Mouse (Mus musculus) liver, embryonic 14.5 days (tissue): ENCODE data around the gene Pnpo.

Experiments used
- CTCF ChIP-seq: IDR thresholded peaks from 2 replicates; pipeline ENCODE4 v1.5.1; 2016; ENCODE audit warnings: antibody characterized with exemption, low read depth, control low read depth
- EP300 ChIP-seq: IDR thresholded peaks from 2 replicates; pipeline ENCODE4 v1.6.1; 2016; ENCODE audit warnings: antibody characterized with exemption, low read depth

- TF ChIP-seq CTCF (peak; percentile 60), EP300 (peak; percentile 89)
Observed at GRCm38 (mm10) chr11:96926587-96926986, 17.2 kb downstream of the Pnpo start.
